Mouse (Mus musculus) CH12.LX (cell line): ENCODE results near the gene Il34.

Source experiments
- CHD1 ChIP-seq: IDR thresholded peaks from 2 replicates; pipeline ENCODE4 v1.6.1; 2012; ENCODE audit warnings: low read depth, low read length, improper control_type of control experiment, inconsistent platforms
- CHD2 ChIP-seq: IDR thresholded peaks from 2 replicates; pipeline ENCODE4 v1.6.1; 2011; ENCODE audit warnings: low read length, improper control_type of control experiment
- CTCF ChIP-seq, 2 experiments: IDR thresholded peaks in 1 of 2; conservative IDR thresholded peaks in 1 of 2; 2 replicates each; pipeline ENCODE4 v1.5.1; 2011 to 2012; ENCODE audit warnings: low read depth in 2 of 2, low read length in 2 of 2, improper control_type of control experiment in 1 of 2, inconsistent platforms in 1 of 2, mild to moderate bottlenecking in 1 of 2, moderate library complexity in 1 of 2
- EP300 ChIP-seq: IDR thresholded peaks from 2 replicates; pipeline ENCODE4 v1.6.1; 2011; ENCODE audit warnings: low read length, improper control_type of control experiment
- ETS1 ChIP-seq: conservative IDR thresholded peaks from 2 replicates; pipeline ENCODE4 v1.6.1; 2012; ENCODE audit warnings: low read depth, mild to moderate bottlenecking, inconsistent platforms, low read length, improper control_type of control experiment, moderate library complexity
- GABPA ChIP-seq: IDR thresholded peaks from 2 replicates; pipeline ENCODE4 v1.6.1; 2012; ENCODE audit warnings: low read depth, low read length, improper control_type of control experiment, inconsistent platforms; ENCODE audit not compliant: insufficient replicate concordance
- MAZ ChIP-seq: IDR thresholded peaks from 2 replicates; pipeline ENCODE4 v1.6.1; 2012; ENCODE audit warnings: low read depth, mild to moderate bottlenecking, inconsistent platforms, low read length, improper control_type of control experiment, moderate library complexity
- MEF2A ChIP-seq: IDR thresholded peaks from 2 replicates; pipeline ENCODE4 v1.6.1; 2014; ENCODE audit warnings: low read depth, mild to moderate bottlenecking, inconsistent platforms, low read length, improper control_type of control experiment, borderline replicate concordance
- PAX5 ChIP-seq: IDR thresholded peaks from 2 replicates; pipeline ENCODE4 v1.6.1; 2012; ENCODE audit warnings: low read length, inconsistent platforms, mixed read lengths
- POLR2A ChIP-seq: IDR thresholded peaks from 2 replicates; pipeline ENCODE4 v1.6.1; 2011; ENCODE audit warnings: low read depth, mild to moderate bottlenecking, improper control_type of control experiment, low read length
- POLR2AphosphoS2 ChIP-seq: IDR thresholded peaks from 2 replicates; pipeline ENCODE4 v1.6.1; 2011; ENCODE audit warnings: low read depth, low read length, improper control_type of control experiment
- RCOR1 ChIP-seq: conservative IDR thresholded peaks from 2 replicates; pipeline ENCODE4 v1.6.1; 2012; ENCODE audit warnings: low read depth, mild to moderate bottlenecking, inconsistent platforms, low read length, improper control_type of control experiment
- ZC3H11A ChIP-seq: IDR thresholded peaks from 2 replicates; pipeline ENCODE4 v1.6.1; 2012; ENCODE audit warnings: low read depth, mild to moderate bottlenecking, inconsistent platforms, low read length, improper control_type of control experiment

DNA sequence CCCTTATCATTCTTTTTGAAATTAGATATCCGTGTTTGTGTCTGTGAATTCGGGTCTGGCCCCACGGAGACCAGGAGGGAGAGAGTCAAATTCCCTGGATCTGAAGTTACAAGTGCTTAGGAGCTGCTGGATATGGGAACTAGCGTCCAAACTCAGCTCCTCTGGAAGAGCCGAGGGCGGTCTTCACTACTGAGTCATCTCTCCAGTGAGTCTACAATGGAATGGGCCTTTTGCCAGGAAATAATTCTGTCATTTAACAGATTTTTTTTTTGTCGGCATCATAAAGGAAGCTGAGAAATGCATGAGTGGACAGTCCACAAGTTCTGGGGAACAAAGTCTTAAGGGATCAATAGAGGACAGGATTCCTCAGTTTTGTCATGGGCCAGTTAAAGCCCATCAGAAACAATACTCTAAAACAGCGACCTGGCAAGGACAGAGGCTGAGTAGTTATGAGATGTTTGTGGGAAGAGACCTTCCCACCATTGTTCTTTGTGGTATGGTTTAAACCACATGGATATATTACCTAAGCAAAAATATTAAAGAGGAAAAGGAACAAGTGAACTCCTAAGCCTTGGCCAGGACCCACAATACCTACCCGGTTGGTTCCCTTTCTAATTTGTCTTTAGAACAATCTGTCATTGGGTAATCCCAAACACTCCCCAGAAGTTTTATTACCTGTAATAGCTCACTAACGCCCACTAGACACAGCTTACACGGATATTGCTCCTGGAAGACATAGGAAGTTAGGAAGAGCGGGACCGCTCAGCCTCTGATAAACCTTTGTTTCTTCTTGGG lies 25.6 kb downstream of the Il34 start:
- TF ChIP-seq CTCF (conservative IDR thresholded peaks at IDR 0.05 in 1 of 2, IDR thresholded peaks at IDR 0.05 in 1 of 2; ENCODE audit: low read depth in 2 of 2, low read length in 2 of 2) (no peak), POLR2A (no peak), MAZ (no peak), RCOR1 (no peak), CHD1 (no peak), EP300 (no peak), PAX5 (no peak), ZC3H11A (no peak), ETS1 (no peak), CHD2 (no peak), POLR2AphosphoS2 (no peak), GABPA (no peak), MEF2A (no peak)
